Mouse (Mus musculus): Measurements from ENCODE around the gene Acvr1. TPM values are rescaled to one million over a fixed set of nuclear protein-coding genes. Genes with fewer than 3 reads are reported as not detected.
A peak's percentile ranks its signal among the peaks of the same experiment; 100 is the strongest.

The Acvr1 gene
- polyA plus RNA-seq, 1 experiment: 31.6 TPM

DNA sequence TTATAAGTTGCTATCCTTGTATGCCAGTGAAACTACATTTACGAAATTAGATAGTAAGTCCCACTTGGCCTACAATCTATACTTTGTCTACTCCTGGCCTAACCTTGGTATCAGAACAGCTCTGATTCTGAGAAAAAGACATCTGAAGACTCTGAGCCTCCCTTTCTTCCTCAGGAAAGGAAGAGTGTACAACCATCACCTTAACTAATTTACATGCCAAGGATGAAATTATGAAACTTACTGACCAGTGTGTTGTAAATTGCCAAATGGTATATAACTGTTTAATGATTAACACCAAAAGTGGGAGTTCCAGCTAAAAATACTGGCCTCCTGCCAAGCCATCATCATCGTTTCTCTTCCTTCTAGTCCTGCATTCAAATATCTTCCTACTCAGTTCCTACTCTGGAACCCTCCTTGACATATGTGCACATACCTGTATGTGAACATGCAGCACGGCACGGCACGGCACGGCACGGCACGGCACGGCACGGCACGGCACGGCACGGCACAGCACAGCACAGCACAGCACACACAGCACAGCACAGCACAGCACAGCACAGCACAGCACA lies 141.4 kb downstream of the Acvr1 start:
- no peak for DNase-seq (ENCODE audit: extremely low spot score in 1 of 2, low spot score in 1 of 2)

DNA sequence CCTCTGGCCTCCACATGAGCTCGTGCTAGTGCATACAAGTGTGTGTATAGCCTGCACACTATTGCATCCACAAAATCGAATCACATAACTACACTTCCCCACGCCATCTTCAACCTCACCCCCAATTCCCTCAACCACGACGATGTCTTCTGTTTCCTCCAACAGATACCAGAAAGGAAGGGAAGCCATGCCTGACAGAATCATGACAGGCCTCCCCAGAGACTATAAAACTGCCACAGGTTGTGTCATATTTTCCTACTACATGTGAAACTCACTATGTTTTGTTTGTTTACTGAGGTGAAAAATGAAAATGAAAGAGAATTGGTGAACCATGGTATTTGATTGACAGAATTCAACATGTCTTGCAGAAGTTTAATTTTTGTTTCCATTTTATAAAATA lies 143.6 kb downstream of the Acvr1 start:
- DNase-seq (ENCODE audit: extremely low spot score in 1 of 2, low spot score in 1 of 2): no peak

DNA sequence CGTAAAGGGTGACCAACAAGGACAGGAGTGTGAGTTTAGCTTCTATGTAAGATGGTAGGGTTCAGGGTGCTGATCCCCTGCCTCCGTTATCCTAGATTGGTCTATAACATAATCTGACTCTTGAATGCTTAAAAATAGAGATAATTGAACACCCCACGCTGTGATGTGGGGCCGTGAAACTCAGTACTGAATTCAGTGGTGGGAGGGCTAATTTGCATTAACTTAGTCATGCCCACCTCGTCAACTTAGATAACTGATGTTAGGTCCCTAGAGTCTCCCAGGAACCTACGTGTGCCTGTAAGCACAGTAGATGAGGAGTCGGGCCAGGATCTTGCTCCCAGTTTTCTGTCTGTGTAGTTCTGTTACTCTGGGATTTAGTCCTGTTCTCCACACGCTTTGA lies 147.4 kb downstream of the Acvr1 start:
- no peak for DNase-seq (ENCODE audit: extremely low spot score in 1 of 2, low spot score in 1 of 2)

DNA sequence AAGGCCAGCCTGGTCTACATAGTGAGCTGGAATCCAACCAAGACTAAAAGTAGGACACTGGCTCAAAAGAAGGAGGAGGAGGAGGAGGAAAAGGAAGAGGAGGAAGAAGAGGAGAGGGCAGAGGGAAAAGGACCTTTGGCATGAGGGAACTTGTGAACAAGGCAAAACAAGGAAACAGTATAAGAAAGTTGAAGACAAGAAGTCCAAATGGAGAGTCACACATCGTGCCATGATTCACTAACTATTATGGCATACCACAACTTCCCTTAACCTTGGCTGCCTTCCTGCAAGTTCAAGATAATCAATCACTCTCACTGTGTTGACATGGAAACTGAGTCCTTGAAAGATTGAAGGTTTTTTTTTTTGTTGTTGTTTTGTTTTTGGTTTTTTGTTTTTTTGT lies 148.8 kb downstream of the Acvr1 start:
- DNase-seq (ENCODE audit: extremely low spot score in 1 of 2, low spot score in 1 of 2): no peak

DNA sequence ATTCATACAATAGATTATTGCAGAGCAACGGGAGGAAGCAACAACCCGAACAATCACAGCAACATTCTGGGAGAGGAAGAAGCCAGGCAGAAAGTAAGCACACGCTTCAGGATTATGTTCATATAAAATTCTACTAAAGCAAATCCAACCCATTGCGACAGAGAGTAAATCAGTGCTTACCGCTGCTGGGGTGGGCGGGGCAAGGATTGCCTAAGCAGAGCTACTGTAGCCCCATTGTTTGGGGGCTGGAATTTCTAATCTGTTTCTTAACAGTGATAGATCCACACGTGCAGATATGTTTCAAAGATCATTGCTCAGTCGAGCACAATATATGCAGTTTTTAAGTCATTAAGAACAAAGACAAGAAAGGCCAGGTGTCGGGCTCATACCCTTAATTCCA lies 149.3 kb downstream of the Acvr1 start:
- DNase-seq (ENCODE audit: extremely low spot score in 1 of 2, low spot score in 1 of 2): no peak

DNA sequence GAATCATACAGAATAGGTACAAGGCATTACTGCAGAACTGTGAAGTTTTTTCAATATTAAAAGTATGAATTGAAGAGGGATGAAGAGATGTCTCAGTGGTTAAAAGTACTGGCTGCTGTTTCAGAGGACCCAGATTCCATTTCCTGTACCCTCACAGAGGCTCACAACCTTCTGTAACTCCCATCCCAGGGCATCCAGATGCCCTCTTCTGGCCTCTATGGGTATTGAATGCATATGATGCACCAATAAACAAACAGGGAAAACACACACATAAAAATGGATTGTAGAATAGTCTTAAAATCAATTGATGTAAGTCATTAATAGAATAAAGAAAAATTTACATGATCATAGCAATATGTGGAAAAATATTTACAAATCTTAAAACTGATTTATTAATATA lies 151.9 kb downstream of the Acvr1 start:
- no peak for DNase-seq (ENCODE audit: extremely low spot score in 1 of 2, low spot score in 1 of 2)

DNA sequence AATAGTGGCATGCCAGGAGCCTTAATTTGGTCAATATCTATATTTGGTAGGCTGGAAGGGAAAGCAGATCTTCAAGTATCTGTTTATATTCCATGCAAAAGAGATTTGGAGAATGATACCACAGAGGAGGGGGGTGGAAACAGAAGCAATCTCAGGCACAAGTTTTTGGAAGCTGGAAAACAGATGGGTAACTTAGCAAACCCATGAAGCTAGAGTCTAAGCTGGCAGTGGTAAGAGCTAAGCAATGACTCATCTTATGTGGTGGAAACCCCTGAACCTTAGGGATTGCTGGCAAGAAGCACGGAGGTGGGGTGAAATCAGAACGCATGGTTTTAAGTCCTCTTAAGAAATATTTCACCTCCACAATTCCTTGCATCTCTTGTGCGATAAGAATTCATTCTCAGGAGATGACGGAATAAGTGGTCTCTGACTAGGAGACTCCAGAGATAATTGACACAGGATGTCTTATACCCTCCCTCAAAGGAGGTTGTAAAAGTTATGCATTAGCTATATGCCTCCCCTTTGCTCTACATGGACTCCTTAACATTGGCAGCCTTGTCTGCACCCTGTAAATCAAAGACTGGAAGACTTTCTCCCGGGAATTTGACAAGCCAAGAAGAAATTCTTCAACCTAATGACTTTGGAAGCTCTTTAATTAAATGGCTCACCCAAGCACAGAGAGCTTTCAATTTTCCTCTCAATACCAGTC lies 157.9 kb downstream of the Acvr1 start:
- DNase-seq (ENCODE audit: extremely low spot score in 1 of 2, low spot score in 1 of 2): peak in 1 of 2 experiments; percentile 48

DNA sequence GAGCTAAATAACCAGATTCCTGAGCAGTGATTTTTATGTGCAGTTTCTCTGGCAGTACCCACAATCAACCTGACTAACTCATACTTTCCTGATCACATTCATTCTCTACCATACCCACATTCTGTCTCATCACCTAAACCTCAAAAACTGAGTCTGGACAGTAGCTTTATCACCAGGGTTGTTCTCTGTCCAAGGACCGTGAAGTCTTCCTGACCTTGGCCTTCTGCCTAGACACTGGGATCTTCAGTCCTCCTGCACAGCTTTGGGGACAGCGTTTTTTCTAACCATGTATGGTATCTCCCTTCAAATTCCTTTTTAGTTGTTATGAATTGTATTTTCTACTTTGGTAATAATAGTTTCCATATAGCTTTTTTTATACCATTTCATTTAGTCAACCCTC lies 163.5 kb downstream of the Acvr1 start:
- DNase-seq (ENCODE audit: extremely low spot score in 1 of 2, low spot score in 1 of 2): no peak

DNA sequence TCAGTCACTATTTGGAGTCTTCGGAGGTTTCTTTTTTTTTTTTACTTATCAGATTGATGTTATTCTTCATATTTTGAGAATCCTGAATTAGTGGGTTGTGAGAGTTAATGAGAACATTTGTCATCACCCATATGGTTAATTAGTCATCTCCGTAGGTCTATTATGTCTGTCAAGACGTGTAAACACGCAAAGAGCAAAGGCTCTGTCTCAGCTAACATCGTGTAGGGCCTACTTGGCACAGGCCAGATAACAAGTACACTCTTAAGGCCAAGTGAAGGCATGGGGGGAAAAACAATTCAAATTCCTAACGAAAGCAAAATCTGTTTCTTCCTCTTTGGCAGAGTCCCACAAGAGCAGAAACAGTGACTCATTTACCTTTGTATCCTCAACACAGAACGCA lies 178.4 kb downstream of the Acvr1 start:
- peak in 1 of 2 experiments; percentile 4 for DNase-seq (ENCODE audit: extremely low spot score in 1 of 2, low spot score in 1 of 2)

DNA sequence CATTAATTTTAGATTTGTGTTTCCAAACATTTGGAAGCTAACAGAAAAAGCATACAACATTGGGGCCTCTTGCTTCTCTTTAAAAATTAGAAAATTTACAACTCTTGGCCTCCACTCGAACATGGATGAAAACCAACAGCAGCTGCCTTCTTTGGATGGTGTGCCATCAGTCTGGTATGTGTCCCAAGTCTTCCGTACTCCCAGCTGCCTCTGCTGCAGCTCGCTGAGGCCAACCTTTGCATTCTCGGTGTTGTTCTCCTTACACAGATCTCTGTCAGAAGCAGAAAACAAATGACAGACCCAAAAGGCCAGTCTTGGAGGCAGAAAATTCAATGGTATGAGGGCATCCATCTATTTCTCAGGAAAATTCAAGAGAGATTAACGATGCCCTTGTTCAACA lies 186.9 kb downstream of the Acvr1 start:
- no peak for DNase-seq (ENCODE audit: extremely low spot score in 1 of 2, low spot score in 1 of 2)

DNA sequence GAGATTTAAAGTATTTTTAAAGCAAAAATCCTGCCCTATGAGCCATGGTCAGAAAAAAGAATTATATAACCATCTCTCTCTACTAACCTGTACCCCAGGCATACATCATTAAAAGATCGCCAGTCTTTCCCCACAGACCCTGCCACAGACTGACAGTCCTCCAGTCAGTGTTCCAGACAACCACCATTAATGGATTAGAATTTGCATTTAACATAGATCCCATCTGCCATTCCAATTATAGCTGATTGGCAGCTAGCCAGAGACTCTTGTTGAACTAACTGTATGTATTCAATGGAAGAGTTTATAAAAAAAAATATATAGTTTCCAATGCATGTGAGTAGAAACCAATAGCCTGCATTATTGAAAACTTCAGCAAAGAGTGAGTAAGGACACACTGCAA lies 187.5 kb downstream of the Acvr1 start:
- DNase-seq (ENCODE audit: extremely low spot score in 1 of 2, low spot score in 1 of 2): peak in 1 of 2 experiments; percentile 26

DNA sequence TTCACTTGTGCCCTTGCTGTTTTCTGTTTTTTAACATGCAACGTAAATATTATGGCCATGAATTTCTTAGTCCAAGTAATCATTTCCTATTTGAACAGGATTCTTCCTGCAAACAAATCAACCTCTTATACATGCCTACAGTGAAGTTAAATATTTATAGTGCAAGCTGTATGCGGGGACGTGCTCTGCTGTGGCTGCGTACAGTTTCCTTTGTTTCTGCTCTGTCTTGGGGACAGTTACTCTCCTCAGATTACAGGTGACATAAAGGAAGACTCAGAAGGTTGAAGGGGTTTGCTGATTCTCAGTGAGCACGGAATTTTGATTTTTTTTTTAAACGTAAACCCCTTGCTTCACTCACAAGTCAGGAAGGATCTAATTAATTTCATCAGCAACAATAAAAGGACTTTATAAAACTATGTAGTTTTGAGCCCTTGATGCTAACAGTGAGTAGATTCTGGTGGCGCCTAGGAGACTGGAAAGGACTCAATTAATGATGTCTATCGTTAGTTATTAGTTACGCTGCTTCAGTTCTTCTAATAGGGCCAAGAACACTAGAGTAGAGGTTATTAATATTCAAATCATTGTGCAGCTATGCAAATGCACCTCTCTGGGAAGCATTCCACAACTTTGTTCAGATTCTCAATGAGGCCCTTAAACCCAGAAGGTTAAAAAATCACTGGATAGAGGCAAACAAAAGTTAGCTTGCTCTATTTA lies 189.4 kb downstream of the Acvr1 start:
- peak in 1 of 2 experiments; percentile 10 for DNase-seq (ENCODE audit: extremely low spot score in 1 of 2, low spot score in 1 of 2)

DNA sequence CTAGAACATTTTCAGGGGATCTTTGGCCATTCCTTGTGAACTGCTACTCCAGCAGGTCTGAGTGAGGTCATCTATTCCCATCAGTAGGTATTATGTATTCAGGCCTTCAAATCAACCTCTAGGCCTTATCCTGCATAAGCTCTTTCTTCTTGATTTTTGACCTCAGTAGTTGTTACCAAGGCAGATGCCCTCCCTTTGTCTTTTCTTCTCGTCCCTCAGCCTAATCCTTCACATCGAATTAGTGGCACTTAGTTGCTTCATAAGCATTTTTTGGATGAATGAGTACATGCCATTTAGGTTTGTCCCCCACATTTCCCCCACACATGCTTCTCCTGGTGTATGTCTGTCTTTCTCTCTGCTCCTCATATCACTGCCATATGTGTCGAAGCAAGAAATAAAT lies 200.8 kb downstream of the Acvr1 start:
- DNase-seq (ENCODE audit: extremely low spot score in 1 of 2, low spot score in 1 of 2): no peak

DNA sequence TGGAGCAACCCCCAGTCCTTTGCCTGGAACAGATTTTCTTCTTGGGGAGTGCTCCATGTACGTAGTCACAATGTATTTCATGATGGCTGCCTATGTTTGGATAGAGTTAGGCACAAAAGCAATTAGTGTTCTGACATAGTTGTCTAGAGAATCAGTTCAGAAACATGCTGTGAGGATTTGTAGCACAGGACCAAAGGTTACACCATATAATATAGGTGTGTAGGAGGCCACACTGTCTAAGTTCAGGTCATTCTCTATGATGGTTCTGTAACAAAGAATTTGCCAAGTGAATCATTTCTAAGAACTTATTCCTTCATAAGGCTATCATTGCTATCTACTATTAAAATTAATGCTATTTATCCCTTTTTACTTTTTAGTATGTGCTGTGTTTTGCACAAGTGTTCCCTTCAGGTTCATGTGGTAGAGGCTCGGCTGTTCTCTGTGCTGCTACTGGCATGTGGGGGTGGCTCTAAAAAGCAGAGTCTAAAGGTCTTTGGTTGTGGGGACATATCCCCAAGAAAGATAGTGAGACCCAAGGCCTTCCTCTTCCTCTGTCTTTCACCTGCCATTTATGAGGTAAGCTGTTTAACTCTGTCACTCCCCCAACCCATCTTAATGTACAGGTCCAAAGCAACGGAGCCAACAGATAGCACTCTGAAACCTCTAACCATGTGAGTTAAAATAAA lies 205.5 kb downstream of the Acvr1 start:
- no peak for DNase-seq (ENCODE audit: extremely low spot score in 1 of 2, low spot score in 1 of 2)

DNA sequence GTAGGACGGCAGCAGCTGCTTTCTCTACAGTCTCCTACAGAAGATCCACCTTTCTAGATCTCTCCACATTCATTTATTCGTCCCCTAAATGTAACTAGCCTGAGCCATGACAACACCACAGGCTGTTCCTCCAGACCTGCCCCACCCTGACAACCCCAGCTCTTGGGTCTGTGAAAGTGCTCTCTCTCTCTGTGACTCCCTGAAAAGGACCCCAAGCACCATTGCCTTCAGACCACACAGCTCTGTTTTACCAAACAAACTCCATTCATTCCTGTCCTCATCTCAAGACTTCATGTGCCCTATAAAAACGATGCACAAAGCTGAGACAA lies 208.9 kb downstream of the Acvr1 start:
- DNase-seq (ENCODE audit: extremely low spot score in 1 of 2, low spot score in 1 of 2): no peak

DNA sequence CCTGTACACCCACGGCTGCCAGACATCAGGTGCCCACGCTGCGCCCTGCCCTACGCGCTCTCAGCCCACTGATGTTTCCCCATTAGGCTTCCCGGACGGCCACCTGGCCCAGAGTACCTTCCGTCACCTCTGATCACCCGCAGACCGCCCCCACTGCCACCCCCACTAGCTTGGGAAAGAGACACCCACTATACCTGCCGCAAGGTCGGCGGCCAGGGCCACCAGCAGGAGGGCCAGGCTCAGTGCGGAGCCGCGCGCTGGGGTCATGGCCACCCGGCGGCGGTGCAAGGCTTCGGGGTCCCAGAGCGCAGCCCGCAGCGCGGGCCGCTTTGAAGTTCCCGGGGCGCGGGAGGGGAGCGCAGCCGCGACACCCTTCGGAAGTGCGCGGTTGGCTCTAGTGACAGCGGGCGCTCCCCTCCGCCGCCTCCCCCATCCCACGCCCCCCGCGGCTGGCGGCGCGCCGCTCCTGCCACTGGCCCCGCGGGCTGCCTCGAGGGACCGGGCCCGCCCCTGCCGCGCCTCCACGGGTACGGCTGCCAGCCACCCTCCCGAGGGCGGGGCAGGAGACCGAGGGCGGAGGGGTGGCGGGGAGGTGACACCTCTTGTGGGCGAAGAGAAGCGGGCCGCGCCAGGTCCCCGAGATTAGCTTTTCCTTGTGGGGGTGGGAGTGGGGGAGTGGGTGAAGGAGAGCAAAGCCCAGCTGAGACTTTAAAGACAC lies 209.4 kb downstream of the Acvr1 start, which contains the start of gene Acvr1c:
Acvr1c (minus strand) TSS at position 482 of the 718 bp plus-strand sequence.
- peak in 1 of 2 experiments; percentile 59 for DNase-seq (ENCODE audit: extremely low spot score in 1 of 2, low spot score in 1 of 2)

DNA sequence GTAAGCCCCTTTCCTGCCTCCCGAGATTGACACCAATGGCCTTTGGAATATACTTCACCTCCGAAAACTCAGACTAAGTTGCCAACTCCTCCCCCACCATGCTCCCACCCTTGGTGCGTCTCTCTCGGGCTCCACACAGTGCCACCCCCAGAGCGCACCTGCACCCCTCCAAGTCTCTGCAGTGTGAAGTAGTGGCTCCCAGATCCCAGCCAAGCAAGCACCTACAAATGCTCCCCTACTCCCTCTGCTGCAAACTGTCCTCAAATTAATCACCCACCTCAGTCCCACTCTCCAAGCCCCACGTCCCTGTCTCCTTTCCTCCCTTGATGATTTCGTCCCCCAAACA lies 209.9 kb downstream of the Acvr1 start:
- DNase-seq (ENCODE audit: extremely low spot score in 1 of 2, low spot score in 1 of 2): peak in 1 of 2 experiments; percentile 21

DNA sequence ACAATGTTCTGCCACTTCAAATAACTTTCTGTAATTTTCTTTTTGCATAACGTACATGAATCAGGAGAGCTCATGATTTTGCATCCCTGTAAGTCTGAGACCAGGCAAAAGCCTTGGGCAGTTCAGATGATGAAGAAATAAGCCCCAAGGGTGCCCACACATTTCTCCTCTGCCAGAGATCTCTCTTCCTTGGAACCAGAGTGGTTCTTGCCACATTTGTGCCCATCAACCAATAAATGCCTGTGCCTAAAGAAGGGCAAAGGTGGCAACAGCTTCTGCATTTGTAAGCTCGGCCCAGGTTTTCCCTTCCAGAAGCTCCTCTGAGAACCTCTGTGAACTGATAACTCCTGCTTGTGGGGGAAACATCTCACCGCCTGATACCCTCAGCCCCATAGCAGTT lies 212.6 kb downstream of the Acvr1 start:
- no peak for DNase-seq (ENCODE audit: extremely low spot score in 1 of 2, low spot score in 1 of 2)

DNA sequence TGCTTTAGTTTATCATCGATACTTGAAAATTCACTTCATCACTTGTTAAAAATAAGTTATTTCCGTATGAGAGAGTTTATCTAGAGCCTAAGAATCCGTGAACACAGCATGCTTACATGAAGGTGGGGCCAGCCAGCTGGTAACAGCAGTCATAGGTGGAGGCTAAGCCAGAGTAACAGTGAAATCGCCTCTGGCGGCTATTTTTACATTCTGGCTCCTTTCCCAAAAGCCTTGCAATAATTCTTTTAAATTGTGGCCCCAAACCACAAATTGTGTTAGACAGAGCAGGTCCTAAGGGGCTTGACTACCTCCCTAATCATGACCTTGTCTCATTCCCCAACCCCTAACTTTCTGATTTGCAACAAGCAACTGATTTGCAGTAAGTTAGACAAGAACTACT lies 214.1 kb downstream of the Acvr1 start:
- no peak for DNase-seq (ENCODE audit: extremely low spot score in 1 of 2, low spot score in 1 of 2)

DNA sequence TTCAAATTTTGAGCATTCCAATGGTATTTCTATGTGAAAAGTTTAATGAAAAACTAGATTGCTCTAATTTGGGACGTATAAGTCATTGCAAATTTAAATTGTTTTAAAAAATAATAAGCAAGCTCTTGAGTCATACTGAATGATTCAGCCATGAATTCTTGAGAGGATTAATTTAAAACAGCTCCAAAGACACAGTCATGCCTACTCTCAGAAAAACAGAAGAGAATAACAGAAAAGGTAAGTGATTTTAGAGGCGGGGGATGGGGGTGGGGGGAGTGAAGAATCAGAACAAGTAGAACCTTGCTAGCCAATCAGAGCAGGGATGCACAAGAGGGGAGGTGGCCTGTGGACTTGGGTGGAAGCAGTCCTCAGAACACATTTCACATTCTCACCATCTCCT lies 216.3 kb downstream of the Acvr1 start:
- DNase-seq (ENCODE audit: extremely low spot score in 1 of 2, low spot score in 1 of 2): no peak

Measured in frontal cortex, adult 2 months (tissue).